Mouse (Mus musculus): Measurements from ENCODE around the gene Mettl6. TPM values are rescaled to one million over a fixed set of nuclear protein-coding genes. Genes with fewer than 3 reads are reported as not detected.
A peak's percentile ranks its signal among the peaks of the same experiment; 100 is the strongest.

The Mettl6 gene
- polyA plus RNA-seq, 1 experiment from 2014 or later: 50.3 TPM

DNA sequence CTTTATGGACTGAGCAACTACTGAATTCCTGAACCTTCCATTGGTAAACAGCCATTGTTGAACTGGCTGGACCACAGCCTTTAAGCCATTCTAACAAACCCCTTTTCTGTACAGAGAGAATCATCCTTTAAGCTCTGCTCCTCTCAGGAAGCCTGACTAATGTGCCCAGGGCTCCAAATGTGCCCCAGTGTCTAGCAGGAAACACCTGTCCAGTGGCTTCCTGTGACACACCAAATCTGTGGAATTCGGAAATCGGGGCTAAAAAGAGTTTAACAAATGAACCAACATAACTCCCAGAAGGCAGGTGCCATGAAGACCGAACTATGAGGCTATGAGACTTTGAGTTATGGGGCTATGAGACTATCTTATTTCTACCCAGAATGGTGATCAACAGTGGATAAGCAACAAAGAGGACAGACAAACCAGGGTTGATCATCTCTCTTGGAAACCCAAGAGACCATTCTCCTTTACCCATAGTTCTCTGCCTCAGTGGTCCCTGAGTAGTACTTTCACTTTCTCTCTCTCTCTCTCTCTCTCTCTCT lies 63.0 kb downstream of the Mettl6 start:
- ATAC-seq (ENCODE audit: low read depth): no peak
- H3K4me2 ChIP-seq (ENCODE audit: low read depth, low read length): peak overlapping the region; percentile 12
- no peaks in the 10 kb centered on the region for H3K36me3 ChIP-seq (ENCODE audit: control insufficient read depth, insufficient read depth, low read length)
- H3K9me3 ChIP-seq (ENCODE audit: control insufficient read depth, low read length): no peaks in the 10 kb centered on the region
- no peak overlapping the region for H3K4me3 ChIP-seq (ENCODE audit: low read length)
- peaks cover 36% of the 10 kb centered on the region for H3K4me1 ChIP-seq (replicated peaks; ENCODE audit: control insufficient read depth, insufficient read depth, low read length)
- H3K27ac ChIP-seq (ENCODE audit: low read length): peak overlapping the region; percentile 84
- peaks cover 35% of the 10 kb centered on the region for H3K27me3 ChIP-seq (ENCODE audit: control insufficient read depth, insufficient read depth, low read depth, low read length)
- 54% methylated on average over 3 of the region's 3 CpGs for WGBS
- H3K9ac ChIP-seq (ENCODE audit: low read length): no peak overlapping the region

DNA sequence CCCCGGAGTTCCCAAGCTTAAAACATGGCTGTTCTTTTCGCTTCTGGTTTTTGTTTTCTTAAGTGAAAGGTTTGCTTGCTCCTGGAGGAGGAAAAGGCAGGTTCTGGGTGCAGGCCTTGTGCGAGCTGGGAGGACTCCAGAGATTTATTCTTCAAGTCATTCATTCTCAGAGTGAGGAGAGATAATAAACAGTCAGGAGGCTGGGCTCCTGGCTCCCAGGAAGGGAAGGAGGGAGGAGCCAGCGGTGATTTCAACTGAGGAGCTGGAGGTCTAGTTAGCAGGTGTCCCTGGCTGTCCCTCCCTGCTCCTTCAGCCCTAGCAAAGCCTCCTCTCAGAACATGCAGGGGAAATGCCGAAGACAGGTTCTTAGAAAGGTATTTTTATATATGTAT lies 65.8 kb downstream of the Mettl6 start:
- Histone ChIP-seq H3K4me2 (ENCODE audit: low read depth, low read length) (no peak overlapping the region), H3K4me1 (replicated peaks; ENCODE audit: control insufficient read depth, insufficient read depth, low read length) (peaks cover 34% of the 10 kb centered on the region), H3K27me3 (ENCODE audit: control insufficient read depth, insufficient read depth, low read depth, low read length) (peaks cover 19% of the 10 kb centered on the region), H3K9ac (ENCODE audit: low read length) (no peak overlapping the region), H3K27ac (ENCODE audit: low read length) (peak overlapping the region; percentile 63), H3K36me3 (ENCODE audit: control insufficient read depth, insufficient read depth, low read length) (no peaks in the 10 kb centered on the region; the same call in 1 of the 2 replicates), H3K9me3 (ENCODE audit: control insufficient read depth, low read length) (0 out of 2 replicates have a peak, but pooled peaks cover 3% of the 10 kb centered on the region), H3K4me3 (ENCODE audit: low read length) (no peak overlapping the region)
- no peak for ATAC-seq (ENCODE audit: low read depth)
- 41% methylated on average over 5 of the region's 5 CpGs for WGBS

DNA sequence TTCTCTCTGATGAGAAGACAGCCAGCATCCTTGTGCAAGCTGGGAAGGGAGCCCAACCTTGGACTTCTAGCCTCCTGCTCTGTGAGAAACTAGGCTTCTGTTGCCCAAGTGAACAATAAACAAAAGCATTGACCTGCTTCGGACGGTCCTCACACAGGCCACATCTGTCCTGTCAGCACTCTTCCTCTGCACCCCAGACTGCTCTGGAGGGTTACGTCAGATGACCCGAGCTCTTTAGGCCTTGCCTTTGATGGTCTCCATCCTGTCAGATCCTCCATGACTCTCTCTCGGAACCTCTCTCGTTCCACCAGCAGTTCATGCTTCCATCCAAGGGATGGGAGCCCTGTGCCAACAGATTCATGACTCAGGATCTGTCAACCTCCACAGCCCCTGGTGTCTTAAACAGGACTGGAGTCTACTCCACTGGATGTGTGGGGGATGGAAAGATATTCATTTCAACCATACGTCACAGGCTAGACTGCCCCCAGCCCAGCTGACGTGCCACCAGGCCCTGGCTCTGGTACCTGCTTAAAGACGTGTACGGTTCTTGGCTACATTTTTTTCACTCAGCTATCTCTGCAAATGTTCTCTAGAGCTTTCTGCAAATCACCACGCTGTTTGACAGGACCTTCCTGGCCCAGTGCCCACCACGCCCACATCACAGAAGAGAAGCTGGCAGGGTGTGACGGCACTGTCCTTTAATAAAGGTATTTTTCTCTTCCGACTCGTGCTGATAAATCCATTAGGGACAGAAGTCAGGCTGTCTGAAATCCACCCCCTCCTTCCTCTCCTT lies 66.4 kb downstream of the Mettl6 start:
- no peak overlapping the region for H3K4me3 ChIP-seq (ENCODE audit: low read length)
- H3K27ac ChIP-seq (ENCODE audit: low read length): peak overlapping the region; percentile 63
- peaks cover 24% of the 10 kb centered on the region for H3K27me3 ChIP-seq (ENCODE audit: control insufficient read depth, insufficient read depth, low read depth, low read length)
- peaks cover 40% of the 10 kb centered on the region for H3K4me1 ChIP-seq (replicated peaks; ENCODE audit: control insufficient read depth, insufficient read depth, low read length)
- WGBS: 27% methylated on average over 15 of the region's 15 CpGs
- H3K9me3 ChIP-seq (ENCODE audit: control insufficient read depth, low read length): 0 out of 2 replicates have a peak, but pooled peaks cover 3% of the 10 kb centered on the region
- ATAC-seq (ENCODE audit: low read depth): peak; percentile 61
- no peaks in the 10 kb centered on the region; the same call in 1 of the 2 replicates for H3K36me3 ChIP-seq (ENCODE audit: control insufficient read depth, insufficient read depth, low read length)
- no peak overlapping the region for H3K4me2 ChIP-seq (ENCODE audit: low read depth, low read length)
- H3K9ac ChIP-seq (ENCODE audit: low read length): no peak overlapping the region

Other genes with a start within 250 kb of the Mettl6 start
- 13.5 TPM in 2 replicates for gene Phf7, start 243.7 kb downstream of the Mettl6 start, polyA plus RNA-seq (2015; fragmentation: Nextera tagmentation; extraction: Ambion mirVana)
- 79.8 and 82.2 TPM in 2 replicates for gene Bap1, start 243.6 kb downstream of the Mettl6 start, polyA plus RNA-seq (2015; fragmentation: Nextera tagmentation; extraction: Ambion mirVana)
- 2.5 and 2.7 TPM in 2 replicates for gene Dnah1, start 171.1 kb downstream of the Mettl6 start, polyA plus RNA-seq (2015; fragmentation: Nextera tagmentation; extraction: Ambion mirVana)
- 32.8 and 34.9 TPM in 2 replicates for gene Capn7, start 158.4 kb downstream of the Mettl6 start, polyA plus RNA-seq (2015; fragmentation: Nextera tagmentation; extraction: Ambion mirVana)
- gene Sh3bp5, start 59.0 kb downstream of the Mettl6 start, polyA plus RNA-seq (2015; fragmentation: Nextera tagmentation; extraction: Ambion mirVana): 26.1 and 27.3 TPM in 2 replicates
- gene Eaf1, start 641 bp downstream of the Mettl6 start, polyA plus RNA-seq (2015; fragmentation: Nextera tagmentation; extraction: Ambion mirVana): 21.0 and 21.3 TPM in 2 replicates
- 1.2 and 1.6 TPM in 2 replicates for gene Colq, start 96.3 kb upstream of the Mettl6 start, polyA plus RNA-seq (2015; fragmentation: Nextera tagmentation; extraction: Ambion mirVana)
- gene Gm49387, start 145.8 kb upstream of the Mettl6 start, polyA plus RNA-seq (2015; fragmentation: Nextera tagmentation; extraction: Ambion mirVana): 0.45 and 1.6 TPM in 2 replicates
- 27.8 and 28.6 TPM in 2 replicates for gene Btd, start 146.0 kb upstream of the Mettl6 start, polyA plus RNA-seq (2015; fragmentation: Nextera tagmentation; extraction: Ambion mirVana)
- gene Hacl1, start 146.2 kb upstream of the Mettl6 start, polyA plus RNA-seq (2015; fragmentation: Nextera tagmentation; extraction: Ambion mirVana): 11.4 and 12.7 TPM in 2 replicates

Measured in lung, embryonic 16.5 days (tissue).